Mouse (Mus musculus) thymus, postnatal 10 days (tissue): ENCODE data around the gene Tpst1.

Source experiments
- DNase-seq, 2 experiments: peaks; one replicate each; pipeline ENCODE4 v3.0.0; 2021; ENCODE audit warnings: low spot score in 2 of 2

Tpst1 gene

GRCm38 (mm10) chr5:130089626-130090393 is 16.7 kb downstream of the Tpst1 start:
- DNase-seq = no peak

- DNase-seq = no peak
Measured at GRCm38 (mm10) chr5:130096754-130097153, 23.6 kb downstream of the Tpst1 start.

- no peak for DNase-seq
Measured at GRCm38 (mm10) chr5:130097837-130098236, 24.7 kb downstream of the Tpst1 start.

GRCm38 (mm10) chr5:130101724-130102123 is 28.6 kb downstream of the Tpst1 start:
- no peak for DNase-seq

GRCm38 (mm10) chr5:130109348-130109747 is 36.2 kb downstream of the Tpst1 start:
- DNase-seq = no peak

GRCm38 (mm10) chr5:130110632-130111464 is 37.7 kb downstream of the Tpst1 start:
- DNase-seq = no peak

- no peak for DNase-seq
Measured at GRCm38 (mm10) chr5:130112653-130113052, 39.5 kb downstream of the Tpst1 start.

GRCm38 (mm10) chr5:130116116-130116515 is 43.0 kb downstream of the Tpst1 start:
- no peak for DNase-seq

- DNase-seq = no peak
Measured at GRCm38 (mm10) chr5:130116857-130117256, 43.7 kb downstream of the Tpst1 start.

GRCm38 (mm10) chr5:130117932-130118331 is 44.8 kb downstream of the Tpst1 start:
- no peak for DNase-seq

- no peak for DNase-seq
Measured at GRCm38 (mm10) chr5:130119236-130119635, 46.1 kb downstream of the Tpst1 start.

GRCm38 (mm10) chr5:130120070-130120736 is 47.1 kb downstream of the Tpst1 start:
- DNase-seq = no peak

GRCm38 (mm10) chr5:130120904-130121303 is 47.8 kb downstream of the Tpst1 start:
- DNase-seq = no peak

- DNase-seq = no peak
Measured at GRCm38 (mm10) chr5:130122355-130122754, 49.2 kb downstream of the Tpst1 start.

GRCm38 (mm10) chr5:130124271-130124670 is 51.1 kb downstream of the Tpst1 start:
- DNase-seq = no peak

- DNase-seq = no peak
Measured at GRCm38 (mm10) chr5:130128686-130129523, 55.8 kb downstream of the Tpst1 start.

GRCm38 (mm10) chr5:130129524-130129793 is 56.3 kb downstream of the Tpst1 start:
- DNase-seq = no peak

- DNase-seq = no peak
Measured at GRCm38 (mm10) chr5:130136597-130136996, 63.5 kb downstream of the Tpst1 start.

GRCm38 (mm10) chr5:130139393-130139792 is 66.3 kb downstream of the Tpst1 start:
- peak; percentile 25 to 64 for DNase-seq

GRCm38 (mm10) chr5:130141138-130141537 is 68.0 kb downstream of the Tpst1 start:
- DNase-seq = no peak

GRCm38 (mm10) chr5:130142041-130142440 is 68.9 kb downstream of the Tpst1 start:
- DNase-seq = no peak

- DNase-seq = no peak
Measured at GRCm38 (mm10) chr5:130143101-130143500, 70.0 kb downstream of the Tpst1 start.
